Mouse (Mus musculus): ENCODE data around the gene Akap10.

DNA sequence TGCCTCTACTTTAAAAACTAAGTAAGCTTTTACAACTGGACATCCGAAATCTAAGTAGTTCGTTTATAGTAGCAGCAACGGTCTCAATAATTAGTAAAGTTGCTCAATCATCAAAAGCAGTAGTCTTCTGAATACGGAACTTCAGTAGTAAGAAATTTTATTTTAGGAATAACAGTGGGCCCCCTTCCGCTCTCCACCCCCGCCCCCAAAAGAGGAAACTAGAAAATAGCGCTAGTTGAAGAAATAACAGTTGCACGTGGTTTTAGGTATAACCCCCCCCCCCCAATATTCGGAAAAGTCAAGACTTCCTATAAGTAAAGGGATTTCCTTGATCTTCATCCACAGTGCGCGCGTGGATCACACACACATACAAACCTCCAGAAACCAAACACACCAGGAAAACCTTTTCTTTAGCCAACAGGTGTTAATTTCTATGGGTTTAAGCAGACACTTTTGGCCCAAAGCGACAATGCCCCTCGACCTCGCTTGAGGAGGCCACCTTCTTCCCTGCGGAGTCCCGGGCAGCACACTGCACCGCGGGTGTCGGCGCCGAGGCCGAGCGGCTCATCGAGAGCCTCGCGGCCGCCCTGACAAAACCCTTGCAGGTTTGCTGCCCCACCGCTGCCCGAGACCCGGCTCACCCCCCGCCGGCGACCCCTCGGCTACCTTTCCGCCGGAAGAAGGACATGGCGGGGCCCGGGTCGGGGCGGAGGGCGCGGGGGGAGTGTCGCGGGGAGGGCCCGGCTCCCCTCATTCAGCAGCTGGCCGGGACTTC lies 542 bp downstream of the Akap10 start:
- TF ChIP-seq CTCF (IDR thresholded peaks at IDR 0.05; ENCODE audit: low read depth, low read length) = no peak
- no peak for TF ChIP-seq POLR2AphosphoS5 (IDR thresholded peaks at IDR 0.05; ENCODE audit: insufficient replicate concordance, low read depth, low read length)

Data from G1E (cell line).